Mouse (Mus musculus) CD4-positive, CD25-positive, alpha-beta regulatory T cell, adult 4 months (primary cell): ENCODE results near the gene Fdx1l. TPM values are rescaled to one million over a fixed set of nuclear protein-coding genes. Genes with fewer than 3 reads are reported as not detected.

Source experiments
- ATAC-seq: one replicate; pipeline ENCODE4 v1.8.0; 2017
- polyA plus RNA-seq, 2 experiments: library from polyadenylated mRNA; unstranded; fragments of 100-300 nt; shearing (Covaris generic); gene quantifications; one replicate each; pipeline ENCODE4 v1.2.1; 2017

Gene Fdx1l
- 10 to 100 TPM; 13.9 to 16.5 TPM for polyA plus RNA-seq

GRCm38 (mm10) chr9:21073044-21073840 is at the start of gene Fdx1l, which contains the start of gene Gm49373:
TSS of gene Fdx1l (minus strand) at chr9:21073614.
TSS of gene Gm49373 (minus strand) at chr9:21073096.
- ATAC-seq, result peak; percentile 98

- ATAC-seq, result no peak
Observed at GRCm38 (mm10) chr9:21121483-21121882, 48.1 kb upstream of the Fdx1l start.

GRCm38 (mm10) chr9:21117073-21117472 is 43.7 kb upstream of the Fdx1l start:
- no peak for ATAC-seq

GRCm38 (mm10) chr9:21115105-21115504 is 41.7 kb upstream of the Fdx1l start:
- no peak for ATAC-seq

- no peak for ATAC-seq
Observed at GRCm38 (mm10) chr9:21114190-21114589, 40.8 kb upstream of the Fdx1l start.

- no peak for ATAC-seq
Observed at GRCm38 (mm10) chr9:21113751-21114150, 40.3 kb upstream of the Fdx1l start.

- no peak for ATAC-seq
Observed at GRCm38 (mm10) chr9:21107607-21108237, 34.3 kb upstream of the Fdx1l start.

GRCm38 (mm10) chr9:21105760-21106564 is 32.5 kb upstream of the Fdx1l start:
- ATAC-seq, result no peak

- ATAC-seq, result no peak
Observed at GRCm38 (mm10) chr9:21104814-21105213, 31.4 kb upstream of the Fdx1l start.

GRCm38 (mm10) chr9:21102076-21102475 is 28.7 kb upstream of the Fdx1l start:
- ATAC-seq, result no peak

- peak; percentile 47 for ATAC-seq
Observed at GRCm38 (mm10) chr9:21100447-21101161, 27.2 kb upstream of the Fdx1l start.

- ATAC-seq, result no peak
Observed at GRCm38 (mm10) chr9:21097793-21098192, 24.4 kb upstream of the Fdx1l start.

GRCm38 (mm10) chr9:21095958-21096357 is 22.5 kb upstream of the Fdx1l start:
- ATAC-seq, result no peak

- no peak for ATAC-seq
Observed at GRCm38 (mm10) chr9:21093423-21093822, 20.0 kb upstream of the Fdx1l start.

GRCm38 (mm10) chr9:21091707-21092320 is 18.4 kb upstream of the Fdx1l start, which contains the start of the genes Gm38431 and Raver1:
TSS of gene Gm38431 (minus strand) at chr9:21091997.
TSS of gene Raver1 (minus strand) at chr9:21092008.
- ATAC-seq, result peak; percentile 98

GRCm38 (mm10) chr9:21090972-21091706 is 17.7 kb upstream of the Fdx1l start:
- no peak for ATAC-seq

GRCm38 (mm10) chr9:21090537-21090936 is 17.1 kb upstream of the Fdx1l start:
- ATAC-seq, result no peak

GRCm38 (mm10) chr9:21083324-21083723 is 9.9 kb upstream of the Fdx1l start:
- ATAC-seq, result no peak

GRCm38 (mm10) chr9:21081127-21081526 is 7.7 kb upstream of the Fdx1l start:
- no peak for ATAC-seq

- no peak for ATAC-seq
Observed at GRCm38 (mm10) chr9:21075625-21076024, 2.2 kb upstream of the Fdx1l start.

- no peak for ATAC-seq
Observed at GRCm38 (mm10) chr9:21074173-21074572, 759 bp upstream of the Fdx1l start.
